Mouse (Mus musculus) urinary bladder, postnatal 14 days (tissue): Measurements from ENCODE around the gene Smarca4.
A peak's percentile ranks its signal among the peaks of the same experiment; 100 is the strongest.

ENCODE experiments used
- DNase-seq: peaks from one replicate; pipeline ENCODE4 v3.0.0; 2021; ENCODE audit warnings: low spot score

The Smarca4 gene

GRCm38 (mm10) chr9:21601722-21602399, 14.1 kb upstream of the Smarca4 start:
- peak; percentile 69 for DNase-seq

- DNase-seq = no peak
These were observed 11.8 kb upstream of the Smarca4 start for GRCm38 (mm10) chr9:21604119-21604518.

- no peak for DNase-seq
These were observed 10.1 kb upstream of the Smarca4 start for GRCm38 (mm10) chr9:21605865-21606264.

GRCm38 (mm10) chr9:21606648-21607047, 9.3 kb upstream of the Smarca4 start:
- DNase-seq = no peak

GRCm38 (mm10) chr9:21609861-21610260, 6.1 kb upstream of the Smarca4 start:
- peak; percentile 47 for DNase-seq

- DNase-seq = no peak
These were observed 929 bp upstream of the Smarca4 start for GRCm38 (mm10) chr9:21614864-21615616.

GRCm38 (mm10) chr9:21616232-21616781, 338 bp downstream of the Smarca4 start:
- peak; percentile 87 for DNase-seq

- peak; percentile 28 for DNase-seq
These were observed 1.1 kb downstream of the Smarca4 start for GRCm38 (mm10) chr9:21617066-21617465.

GRCm38 (mm10) chr9:21620229-21620628, 4.3 kb downstream of the Smarca4 start:
- DNase-seq = no peak

- no peak for DNase-seq
These were observed 6.7 kb downstream of the Smarca4 start for GRCm38 (mm10) chr9:21622676-21623075.

GRCm38 (mm10) chr9:21625342-21626339, 9.7 kb downstream of the Smarca4 start:
- no peak for DNase-seq

- DNase-seq = no peak
These were observed 10.6 kb downstream of the Smarca4 start for GRCm38 (mm10) chr9:21626571-21626970.

- no peak for DNase-seq
These were observed 11.3 kb downstream of the Smarca4 start for GRCm38 (mm10) chr9:21627145-21627795.

- peak; percentile 43 for DNase-seq
These were observed 14.7 kb downstream of the Smarca4 start for GRCm38 (mm10) chr9:21630673-21631072.

GRCm38 (mm10) chr9:21633106-21633505, 17.1 kb downstream of the Smarca4 start:
- no peak for DNase-seq

GRCm38 (mm10) chr9:21635639-21636038, 19.7 kb downstream of the Smarca4 start:
- DNase-seq = no peak

GRCm38 (mm10) chr9:21639031-21639430, 23.1 kb downstream of the Smarca4 start:
- DNase-seq = no peak

- DNase-seq = no peak
These were observed 30.4 kb downstream of the Smarca4 start for GRCm38 (mm10) chr9:21646366-21646765.

GRCm38 (mm10) chr9:21647721-21648120, 31.8 kb downstream of the Smarca4 start:
- DNase-seq = no peak

GRCm38 (mm10) chr9:21652263-21652662, 36.3 kb downstream of the Smarca4 start:
- DNase-seq = no peak

- DNase-seq = no peak
These were observed 37.3 kb downstream of the Smarca4 start for GRCm38 (mm10) chr9:21653253-21653652.
